Mouse (Mus musculus) C2C12 (cell line): ENCODE measurements around the gene Mdc1.

ENCODE experiments used
- CTCF ChIP-seq: IDR thresholded peaks from one replicate; pipeline ENCODE4 v1.5.1; 2011; ENCODE audit not compliant: control insufficient read depth, insufficient read depth, insufficient read length
- MYOD1 ChIP-seq: IDR thresholded peaks from one replicate; pipeline ENCODE4 v1.6.1; 2011; ENCODE audit warnings: low read depth; ENCODE audit not compliant: control insufficient read depth, insufficient read length

GRCm38 (mm10) chr17:35850974-35851373 is 9.7 kb downstream of the Mdc1 start:
- TF ChIP-seq CTCF, result no peak
- no peak for TF ChIP-seq MYOD1
